Mouse (Mus musculus) heart, postnatal 0 days (tissue): ENCODE data around the gene Sirt7.

ENCODE experiments used
- CTCF ChIP-seq: IDR thresholded peaks from 2 replicates; pipeline ENCODE4 v1.5.1; 2016; ENCODE audit warnings: antibody characterized with exemption, control low read depth, low read depth
- EP300 ChIP-seq: IDR thresholded peaks from 2 replicates; pipeline ENCODE4 v1.6.1; 2016; ENCODE audit warnings: antibody characterized with exemption, low read depth

DNA sequence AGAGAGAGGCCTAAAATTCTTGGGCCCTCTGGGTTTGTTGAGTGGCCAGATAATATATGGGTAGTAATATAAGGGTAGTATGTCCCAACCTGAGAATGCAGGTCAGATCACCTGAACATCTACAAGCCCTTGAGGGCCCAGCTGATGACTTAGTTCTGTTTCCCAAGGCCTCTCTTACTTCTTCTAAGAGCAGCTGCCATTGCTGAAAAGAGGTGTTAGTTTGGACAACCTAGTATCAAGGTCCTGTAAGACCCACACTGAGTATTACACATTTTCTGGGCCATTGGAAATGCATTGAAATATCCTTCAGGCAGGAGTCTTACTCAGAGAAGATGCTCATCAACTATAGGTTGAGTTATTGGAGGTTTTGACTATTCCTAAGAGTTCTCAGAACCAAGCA is 49.1 kb downstream of the Sirt7 start:
- TF ChIP-seq EP300 (no peak), CTCF (no peak)
